ENCODE assay signal across 8 mouse cellular contexts in the genomic region with DNA sequence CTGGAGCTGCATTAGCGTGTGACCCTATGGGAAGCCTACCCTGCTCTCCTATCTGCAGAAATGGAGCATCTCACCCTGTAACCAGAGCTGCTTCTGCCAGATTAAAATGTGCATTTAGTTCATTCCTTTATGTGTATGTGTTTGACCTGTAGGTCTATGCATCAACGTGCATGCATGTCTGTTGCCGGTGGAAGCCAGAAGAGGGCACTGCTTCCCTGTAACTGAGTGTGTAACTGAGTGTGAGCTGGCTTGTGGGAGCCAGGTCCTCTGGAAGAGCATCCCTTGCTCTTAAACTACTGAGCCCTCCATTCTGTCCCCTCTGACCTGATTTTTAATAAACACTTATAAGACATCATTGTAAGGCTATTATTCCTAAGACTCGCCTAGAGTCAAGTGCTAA.
DNase-seq lines count a peak whose midpoint lies in the region; ATAC-seq and TF ChIP-seq lines count a peak whose summit lies in the region.

No protein-coding gene starts in this region.

- no peak for TF ChIP-seq EP300 in stomach, postnatal 0 days (optimal IDR thresholded peaks at IDR 0.05)

- H3K9ac ChIP-seq in stomach, postnatal 0 days (ENCODE audit: low read length) = no peak overlapping the region

- H3K27me3 ChIP-seq in forebrain, embryonic 10.5 days (ENCODE audit: poor library complexity, severe bottlenecking) = no peaks in the 10 kb centered on the region
- H3K27me3 ChIP-seq in stomach, postnatal 0 days (ENCODE audit: control insufficient read depth, insufficient read depth, low read length) = no peaks in the 10 kb centered on the region

- H3K4me3 ChIP-seq in bone marrow macrophage, adult 2 months (ENCODE audit: insufficient read depth, low read length) = no peak overlapping the region
- no peak overlapping the region for H3K4me3 ChIP-seq in forebrain, embryonic 10.5 days
- no peak overlapping the region for H3K4me3 ChIP-seq in stomach, postnatal 0 days (ENCODE audit: low read depth, low read length)

- TF ChIP-seq CTCF in bone marrow macrophage, adult 2 months (IDR thresholded peaks at IDR 0.05; ENCODE audit: low read depth, low read length) = peak; percentile 62
- TF ChIP-seq CTCF in stomach, postnatal 0 days (IDR thresholded peaks at IDR 0.05; ENCODE audit: low read depth) = peak; percentile 88

- TF ChIP-seq POLR2A in bone marrow macrophage, adult 2 months (IDR thresholded peaks at IDR 0.05; ENCODE audit: borderline replicate concordance, low read depth, low read length) = no peak

- peak; percentile 7 for DNase-seq in gastrocnemius, adult 18-20 months (ENCODE audit: low spot score)
- no peak for DNase-seq in gastrocnemius, postnatal 25 days
- peak; percentile 34 for DNase-seq in forebrain, embryonic 10.5 days (ENCODE audit: extremely low spot score, low spot score)
- peak; percentile 41 to 60 for DNase-seq in layer of hippocampus, postnatal 10 days (ENCODE audit: low spot score in 2 of 2)
- DNase-seq in lung, postnatal 36 days = peak; percentile 84
- peak; percentile 76 for DNase-seq in stomach, postnatal 0 days (ENCODE audit: low spot score)

- H3K27ac ChIP-seq in bone marrow macrophage, adult 2 months (ENCODE audit: insufficient read depth, low read depth, low read length) = no peak overlapping the region
- no peak overlapping the region for H3K27ac ChIP-seq in forebrain, embryonic 10.5 days
- no peak overlapping the region for H3K27ac ChIP-seq in stomach, postnatal 0 days (replicated peaks)

- 63% methylated on average over 4 of the region's 4 CpGs for WGBS in forebrain, embryonic 10.5 days
- WGBS in stomach, postnatal 0 days = 56% methylated on average over 4 of the region's 4 CpGs

- no peaks in the 10 kb centered on the region for H3K36me3 ChIP-seq in forebrain, embryonic 10.5 days (replicated peaks)
- H3K36me3 ChIP-seq in stomach, postnatal 0 days (ENCODE audit: control insufficient read depth, insufficient read depth, low read length) = no peaks in the 10 kb centered on the region

- H3K9me3 ChIP-seq in forebrain, embryonic 10.5 days = no peaks in the 10 kb centered on the region
- H3K9me3 ChIP-seq in stomach, postnatal 0 days (ENCODE audit: control insufficient read depth, low read length) = no peaks in the 10 kb centered on the region

- ATAC-seq in hematopoietic stem cell, adult 5-6 weeks (replicated peaks in 1 of 2; ENCODE audit: insufficient read depth in 1 of 2, low FRiP score in 2 of 2, low TSS enrichment in 1 of 2, low read depth in 1 of 2, poor library complexity in 2 of 2, severe bottlenecking in 2 of 2) = peak; percentile 90 to 91
- ATAC-seq in stomach, postnatal 0 days (ENCODE audit: low FRiP score, low TSS enrichment) = peak; percentile 82

- no peak overlapping the region for H3K4me2 ChIP-seq in stomach, postnatal 0 days (replicated peaks; ENCODE audit: low read depth)

- H3K4me1 ChIP-seq in bone marrow macrophage, adult 2 months (ENCODE audit: control insufficient read depth, insufficient read depth, low read length) = peaks cover 5% of the 10 kb centered on the region
- no peaks in the 10 kb centered on the region for H3K4me1 ChIP-seq in forebrain, embryonic 10.5 days
- no peaks in the 10 kb centered on the region for H3K4me1 ChIP-seq in stomach, postnatal 0 days (replicated peaks; ENCODE audit: control insufficient read depth, insufficient read depth)
